Mouse (Mus musculus) E14TG2a.4 (cell line): ENCODE data around the gene Osbpl6.

Experiments used
- CTCF ChIP-seq: conservative IDR thresholded peaks from 2 replicates; pipeline ENCODE4 v1.5.1; 2014; ENCODE audit warnings: low read length
- POU5F1 ChIP-seq: IDR thresholded peaks from 2 replicates; pipeline ENCODE4 v1.6.1; 2014; ENCODE audit warnings: low read length, borderline replicate concordance

GRCm38 (mm10) chr2:76439540-76439939, 33.2 kb downstream of the Osbpl6 start:
- no peak for TF ChIP-seq CTCF
- no peak for TF ChIP-seq POU5F1
